ENCODE assay signal across 8 mouse cellular contexts in the genomic region with DNA sequence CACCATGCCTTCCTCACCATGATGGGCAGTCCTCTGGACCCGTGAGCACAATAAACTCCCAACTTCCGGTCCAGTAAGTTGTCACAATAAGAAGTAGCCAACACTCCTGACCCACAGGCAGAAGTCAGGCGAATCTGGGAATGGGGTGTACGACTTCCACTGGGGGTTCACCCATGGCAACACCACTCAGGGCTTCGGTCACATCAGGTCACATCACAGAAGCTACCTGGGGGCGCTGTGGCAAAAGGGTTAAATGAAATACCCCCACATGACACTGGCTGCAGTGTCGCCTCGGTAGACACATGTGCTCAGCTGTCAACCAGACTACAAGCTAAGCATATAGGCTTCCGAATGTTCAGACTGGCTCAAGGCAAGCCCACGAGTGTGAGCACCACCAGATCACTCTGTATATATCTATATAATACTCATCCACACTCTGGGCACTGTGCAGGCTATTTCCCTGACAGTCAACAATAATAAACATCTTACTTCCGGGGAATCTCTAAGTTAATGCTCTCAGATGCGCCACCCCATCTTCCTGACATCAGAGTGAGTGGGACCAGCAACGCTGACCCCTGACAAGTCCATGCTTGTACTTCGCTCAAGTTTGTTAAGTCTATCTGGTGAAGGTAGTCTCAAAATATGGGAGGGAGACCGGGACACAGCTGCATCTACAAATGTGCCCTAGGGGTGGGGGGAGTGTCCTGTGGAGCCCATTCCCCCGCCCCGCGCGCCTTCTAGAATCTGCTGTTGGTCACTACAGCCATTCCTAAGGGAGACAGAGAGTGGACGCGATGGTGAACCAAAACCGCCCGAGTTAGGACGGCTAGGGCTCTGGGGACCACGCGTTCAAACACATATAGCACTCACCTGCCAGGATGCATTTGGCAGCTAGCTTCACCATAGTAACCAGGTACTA. TPM values are rescaled to one million over a fixed set of nuclear protein-coding genes. Genes with fewer than 3 reads are reported as not detected.
DNase-seq lines count a peak whose midpoint lies in the region; ATAC-seq and TF ChIP-seq lines count a peak whose summit lies in the region.

No protein-coding gene starts in this region.

- no peak for TF ChIP-seq CTCF in thymus, adult 2 months (IDR thresholded peaks at IDR 0.05; ENCODE audit: borderline replicate concordance, control insufficient read depth, extremely low read depth, insufficient read depth, low read length, poor library complexity)
- no peak for TF ChIP-seq CTCF in hindbrain, postnatal 0 days (IDR thresholded peaks at IDR 0.05; ENCODE audit: low read depth)

- no peaks in the 10 kb centered on the region for H3K9me3 ChIP-seq in hindbrain, postnatal 0 days (ENCODE audit: low read length)
- no peaks in the 10 kb centered on the region for H3K9me3 ChIP-seq in midbrain, embryonic 10.5 days (replicated peaks)

- DNase-seq in CD4-positive, CD25-positive, alpha-beta regulatory T cell, adult 2 months (ENCODE audit: low read depth, low spot score): peak; percentile 26
- peak; percentile 15 for DNase-seq in thymus, adult 2 months
- DNase-seq in thymus, postnatal 0 days (ENCODE audit: low spot score): no peak
- peak; percentile 24 for DNase-seq in hindbrain, postnatal 0 days (ENCODE audit: low spot score)
- DNase-seq in midbrain, embryonic 10.5 days (ENCODE audit: low spot score): no peak
- no peak for DNase-seq in right cerebral cortex, postnatal 4 days
- DNase-seq in adipocyte (ENCODE audit: low spot score): no peak

- peak overlapping the region; percentile 66 for H3K4me3 ChIP-seq in thymus, adult 2 months (ENCODE audit: control insufficient read depth, insufficient read depth, low read length)
- peak overlapping the region; percentile 72 for H3K4me3 ChIP-seq in hindbrain, postnatal 0 days (ENCODE audit: low read length)
- H3K4me3 ChIP-seq in midbrain, embryonic 10.5 days: peak overlapping the region; percentile 79

- no peak for TF ChIP-seq POLR2A in thymus, adult 2 months (IDR thresholded peaks at IDR 0.05; ENCODE audit: control insufficient read depth, extremely low read depth, insufficient read depth, low read length, poor library complexity)

- 27% methylated on average over 26 of the region's 26 CpGs for WGBS in thymus, adult 2 months
- WGBS in hindbrain, postnatal 0 days: 21% methylated on average over 26 of the region's 26 CpGs
- 29% methylated on average over 26 of the region's 26 CpGs for WGBS in midbrain, embryonic 10.5 days

- no peak for ATAC-seq in CD4-positive, CD25-positive, alpha-beta regulatory T cell, adult 4 months
- ATAC-seq in hindbrain, postnatal 0 days: no peak

- H3K4me1 ChIP-seq in thymus, adult 2 months (replicated peaks; ENCODE audit: control insufficient read depth, insufficient read depth, low read length): peaks cover 36% of the 10 kb centered on the region
- peaks cover 20% of the 10 kb centered on the region for H3K4me1 ChIP-seq in hindbrain, postnatal 0 days (ENCODE audit: insufficient read depth, low read length)
- H3K4me1 ChIP-seq in midbrain, embryonic 10.5 days: peaks cover 42% of the 10 kb centered on the region

- H3K36me3 ChIP-seq in thymus, adult 2 months (ENCODE audit: control insufficient read depth, insufficient read depth, low read length): no peaks in the 10 kb centered on the region
- no peaks in the 10 kb centered on the region for H3K36me3 ChIP-seq in hindbrain, postnatal 0 days (ENCODE audit: insufficient read depth, low read length)
- peaks cover 14% of the 10 kb centered on the region for H3K36me3 ChIP-seq in midbrain, embryonic 10.5 days

- peak overlapping the region; percentile 48; the same call in 1 of the 2 replicates for H3K27ac ChIP-seq in thymus, adult 2 months (ENCODE audit: control insufficient read depth, insufficient read depth, low read length)
- peak overlapping the region; percentile 68; the same call in 1 of the 2 replicates for H3K27ac ChIP-seq in hindbrain, postnatal 0 days
- H3K27ac ChIP-seq in midbrain, embryonic 10.5 days (replicated peaks): peak overlapping the region; percentile 90

- H3K27me3 ChIP-seq in thymus, adult 2 months (ENCODE audit: control insufficient read depth, insufficient read depth, low read length): no peaks in the 10 kb centered on the region
- no peaks in the 10 kb centered on the region for H3K27me3 ChIP-seq in hindbrain, postnatal 0 days (ENCODE audit: insufficient read depth, low read length)
- H3K27me3 ChIP-seq in midbrain, embryonic 10.5 days (ENCODE audit: low read depth, poor library complexity, severe bottlenecking): no peaks in the 10 kb centered on the region

- peak overlapping the region; percentile 71 for H3K9ac ChIP-seq in hindbrain, postnatal 0 days (replicated peaks; ENCODE audit: low read length)

- H3K4me2 ChIP-seq in hindbrain, postnatal 0 days (ENCODE audit: low read depth, low read length): peak overlapping the region; percentile 98

RNA-seq across cellular contexts. Expression of a gene that starts 0.7 kb away (rescaled TPM):
- 10 to 100 TPM; 56.6 to 59.4 TPM for polyA plus RNA-seq in CD4-positive, CD25-positive, alpha-beta regulatory T cell, adult 4 months (2017; shearing (Covaris generic))
- polyA plus RNA-seq in thymus, adult 2 months (2012; rRNA removed): 63.3 and 97.2 TPM in 2 replicates
- 85.2 and 87.5 TPM in 2 replicates for polyA plus RNA-seq in thymus, postnatal 0 days (2015; fragmentation: Nextera tagmentation; extraction: Ambion mirVana)
- total RNA-seq in hindbrain, postnatal 0 days (2014; rRNA removed): 38.5 and 38.8 TPM in 2 replicates
- polyA plus RNA-seq in hindbrain, postnatal 0 days (2015; fragmentation: Nextera tagmentation; extraction: Ambion mirVana): 122 and 123 TPM in 2 replicates
- 172 and 181 TPM in 2 replicates for polyA plus RNA-seq in midbrain, embryonic 10.5 days (2016; fragmentation: Nextera tagmentation; extraction: Ambion mirVana)

RNA-seq across cellular contexts. Expression of a gene that starts 33.0 kb away (rescaled TPM):
- not detected for polyA plus RNA-seq in CD4-positive, CD25-positive, alpha-beta regulatory T cell, adult 4 months (2017; shearing (Covaris generic))
- polyA plus RNA-seq in thymus, adult 2 months (2012; rRNA removed): 0.37 and 0.71 TPM in 2 replicates
- 1.1 and 1.4 TPM in 2 replicates for polyA plus RNA-seq in thymus, postnatal 0 days (2015; fragmentation: Nextera tagmentation; extraction: Ambion mirVana)
- 1.7 and 1.9 TPM in 2 replicates for total RNA-seq in hindbrain, postnatal 0 days (2014; rRNA removed)
- 7.6 and 11.3 TPM in 2 replicates for polyA plus RNA-seq in hindbrain, postnatal 0 days (2015; fragmentation: Nextera tagmentation; extraction: Ambion mirVana)
- polyA plus RNA-seq in midbrain, embryonic 10.5 days (2016; fragmentation: Nextera tagmentation; extraction: Ambion mirVana): 0.12 TPM in 1 of 2 replicates, not detected in the other

RNA-seq across cellular contexts. Expression of a gene that starts 53.3 kb away (rescaled TPM):
- not detected for polyA plus RNA-seq in CD4-positive, CD25-positive, alpha-beta regulatory T cell, adult 4 months (2017; shearing (Covaris generic))
- not detected in 2 replicates for polyA plus RNA-seq in thymus, adult 2 months (2012; rRNA removed)
- not detected in 2 replicates for polyA plus RNA-seq in thymus, postnatal 0 days (2015; fragmentation: Nextera tagmentation; extraction: Ambion mirVana)
- 22.5 and 24.4 TPM in 2 replicates for total RNA-seq in hindbrain, postnatal 0 days (2014; rRNA removed)
- 19.8 and 21.6 TPM in 2 replicates for polyA plus RNA-seq in hindbrain, postnatal 0 days (2015; fragmentation: Nextera tagmentation; extraction: Ambion mirVana)
- 0.22 and 0.60 TPM in 2 replicates for polyA plus RNA-seq in midbrain, embryonic 10.5 days (2016; fragmentation: Nextera tagmentation; extraction: Ambion mirVana)

Comparison
In these comparisons a context has a peak if more than half of its experiments do, and no peak if none do; other contexts are left out.
1. DNase-seq: peak in CD4-positive, CD25-positive, alpha-beta regulatory T cell, adult 2 months (single experiment), thymus, adult 2 months (single experiment) and hindbrain, postnatal 0 days (single experiment); none in thymus, postnatal 0 days (single experiment), midbrain, embryonic 10.5 days (single experiment), right cerebral cortex, postnatal 4 days (single experiment) and adipocyte (single experiment).
2. RNA of a gene that starts 53.3 kb away (polyA plus RNA-seq): 19.8 to 21.6 TPM in hindbrain, postnatal 0 days; 0.22 to 0.60 TPM in midbrain, embryonic 10.5 days, not detected in CD4-positive, CD25-positive, alpha-beta regulatory T cell, adult 4 months, not detected in thymus, adult 2 months and not detected in thymus, postnatal 0 days; every median in the first group is over 10 times any median in the second.
3. Peak in every context shown above with its lines, with median percentiles within 50 percentile points of each other: H3K27ac ChIP-seq and H3K4me3 ChIP-seq.